ENCODE assay signal across 10 mouse cellular contexts in the genomic region with DNA sequence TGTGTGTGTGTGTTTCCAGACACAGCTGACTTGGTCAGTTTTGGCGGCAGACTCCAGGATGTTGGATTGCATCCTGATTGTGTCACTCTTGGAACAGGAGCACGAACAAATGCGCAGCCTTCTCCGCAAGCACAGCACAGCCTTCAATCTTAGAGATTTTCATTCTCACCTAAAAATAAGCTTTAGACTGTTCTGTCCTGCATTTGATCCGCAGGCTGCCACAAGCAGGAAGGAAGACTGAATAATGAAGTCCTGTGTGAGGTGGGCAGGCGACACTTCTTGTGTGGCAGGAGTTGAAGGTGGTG. TPM values are rescaled to one million over a fixed set of nuclear protein-coding genes. Genes with fewer than 3 reads are reported as not detected.
DNase-seq lines count a peak whose midpoint lies in the region; ATAC-seq lines count a peak whose summit lies in the region.
"Had no signal": no experiment of that assay in that cellular context is flagged by ENCODE, and none has a peak within 500 bp of the region (broad histone marks: within the 10 kb centered on the region; RNA-seq: fewer than 3 reads in every experiment).

No protein-coding gene starts in this region.

- peaks cover 14% of the 10 kb centered on the region for H3K4me1 ChIP-seq in forebrain, embryonic 15.5 days
- 0 out of 2 replicates have a peak, but pooled peaks cover 4% of the 10 kb centered on the region for H3K4me1 ChIP-seq in forebrain, embryonic 14.5 days (ENCODE audit: control insufficient read depth, insufficient read depth, low read length)

- H3K27me3 ChIP-seq in forebrain, embryonic 15.5 days: no peaks in the 10 kb centered on the region
- H3K27me3 ChIP-seq in forebrain, embryonic 14.5 days (replicated peaks; ENCODE audit: control insufficient read depth, insufficient read depth, low read length): no peaks in the 10 kb centered on the region

- H3K4me2 ChIP-seq in forebrain, embryonic 15.5 days (replicated peaks): no peak overlapping the region
- no peak overlapping the region for H3K4me2 ChIP-seq in forebrain, embryonic 14.5 days (ENCODE audit: low read length)

- DNase-seq in forebrain, embryonic 14.5 days (ENCODE audit: low spot score): no peak
- DNase-seq in 416B (ENCODE audit: low read depth): peak; percentile 19
- peak; percentile 74 for DNase-seq in fibroblast of lung, adult 2 months (ENCODE audit: low read depth)
- peak; percentile 74 to 79 for DNase-seq in heart, postnatal 36 days
- no peak for DNase-seq in embryo, embryonic 10.5 days (ENCODE audit: low spot score)
- DNase-seq in thymus, postnatal 0 days (ENCODE audit: low spot score): no peak
- DNase-seq in thymus, postnatal 14 days: no peak

- intact Hi-C loops in heart, postnatal 36 days (cut with DNase I): loop anchor here (2.0 kb wide), 1 partner anchor 38 kb away; the partner anchor contains the start of gene Kif3a

- 0 out of 2 replicates have a peak overlapping the region, but pooled peaks have one; percentile 29 for H3K27ac ChIP-seq in forebrain, embryonic 15.5 days (replicated peaks)
- no peak overlapping the region for H3K27ac ChIP-seq in forebrain, embryonic 14.5 days (ENCODE audit: low read depth, low read length)

- no peaks in the 10 kb centered on the region for H3K9me3 ChIP-seq in forebrain, embryonic 15.5 days
- no peaks in the 10 kb centered on the region for H3K9me3 ChIP-seq in forebrain, embryonic 14.5 days (replicated peaks; ENCODE audit: control insufficient read depth, low read length)

- peaks cover 11% of the 10 kb centered on the region for H3K36me3 ChIP-seq in forebrain, embryonic 15.5 days
- peaks cover 7% of the 10 kb centered on the region; the same call in 1 of the 2 replicates for H3K36me3 ChIP-seq in forebrain, embryonic 14.5 days (ENCODE audit: control insufficient read depth, insufficient read depth, low read length)

- 55% methylated on average over 6 of the region's 6 CpGs for WGBS in forebrain, embryonic 15.5 days
- WGBS in forebrain, embryonic 14.5 days: 72% methylated on average over 6 of the region's 6 CpGs

- H3K4me3 ChIP-seq in forebrain, embryonic 15.5 days: no peak overlapping the region
- no peak overlapping the region for H3K4me3 ChIP-seq in forebrain, embryonic 14.5 days (ENCODE audit: low read depth, low read length)

- no peak for ATAC-seq in forebrain, embryonic 15.5 days (replicated peaks)
- no peak for ATAC-seq in forebrain, embryonic 14.5 days

- no peak overlapping the region for H3K9ac ChIP-seq in forebrain, embryonic 15.5 days (replicated peaks)
- no peak overlapping the region for H3K9ac ChIP-seq in forebrain, embryonic 14.5 days (ENCODE audit: low read length)

RNA-seq across cellular contexts. Expression of gene Sept8, which starts 10.1 kb away (rescaled TPM):
- 21.6 and 23.1 TPM in 2 replicates for polyA plus RNA-seq in forebrain, embryonic 15.5 days (2015; fragmentation: Nextera tagmentation; extraction: Ambion mirVana)
- 12.3 and 16.7 TPM in 2 replicates for polyA plus RNA-seq in forebrain, embryonic 14.5 days (2014; fragmentation: Nextera tagmentation; extraction: Ambion mirVana)
- total RNA-seq in heart, postnatal 36 days (2021): 10 to 100 TPM; 28.4 to 35.3 TPM
- 11.1 and 12.1 TPM in 2 replicates for polyA plus RNA-seq in thymus, postnatal 0 days (2015; fragmentation: Nextera tagmentation; extraction: Ambion mirVana)

RNA-seq across cellular contexts. Expression of gene Kif3a, which starts 38.0 kb away (rescaled TPM):
- 262 and 280 TPM in 2 replicates for polyA plus RNA-seq in forebrain, embryonic 15.5 days (2015; fragmentation: Nextera tagmentation; extraction: Ambion mirVana)
- 215 and 216 TPM in 2 replicates for polyA plus RNA-seq in forebrain, embryonic 14.5 days (2014; fragmentation: Nextera tagmentation; extraction: Ambion mirVana)
- total RNA-seq in heart, postnatal 36 days (2021): 1 to 10 TPM; 8.2 to 10.0 TPM
- 23.8 and 25.1 TPM in 2 replicates for polyA plus RNA-seq in thymus, postnatal 0 days (2015; fragmentation: Nextera tagmentation; extraction: Ambion mirVana)

RNA-seq across cellular contexts. Expression of gene Sowaha, which starts 49.1 kb away (rescaled TPM):
- 1.8 and 1.9 TPM in 2 replicates for polyA plus RNA-seq in forebrain, embryonic 15.5 days (2015; fragmentation: Nextera tagmentation; extraction: Ambion mirVana)
- polyA plus RNA-seq in forebrain, embryonic 14.5 days (2014; fragmentation: Nextera tagmentation; extraction: Ambion mirVana): 1.2 and 1.7 TPM in 2 replicates
- total RNA-seq in heart, postnatal 36 days (2021): under 1 TPM; 0.14 TPM
- polyA plus RNA-seq in thymus, postnatal 0 days (2015; fragmentation: Nextera tagmentation; extraction: Ambion mirVana): 0.05 and 0.15 TPM in 2 replicates

RNA-seq across cellular contexts. Expression of gene Gm9945, which starts 49.2 kb away (rescaled TPM):
- 0.50 TPM in 1 of 2 replicates, not detected in the other for polyA plus RNA-seq in forebrain, embryonic 15.5 days (2015; fragmentation: Nextera tagmentation; extraction: Ambion mirVana)
- 0.19 TPM in 1 of 2 replicates, not detected in the other for polyA plus RNA-seq in forebrain, embryonic 14.5 days (2014; fragmentation: Nextera tagmentation; extraction: Ambion mirVana)
- not detected for total RNA-seq in heart, postnatal 36 days (2021)
- polyA plus RNA-seq in thymus, postnatal 0 days (2015; fragmentation: Nextera tagmentation; extraction: Ambion mirVana): not detected in 2 replicates
- polyA plus RNA-seq: limb, embryonic 11.5 days; spleen, adult 2 months had no signal

RNA-seq across cellular contexts. Expression of gene Gm9837, which starts 58.9 kb away (rescaled TPM):
- polyA plus RNA-seq in forebrain, embryonic 15.5 days (2015; fragmentation: Nextera tagmentation; extraction: Ambion mirVana): not detected in 2 replicates
- not detected in 2 replicates for polyA plus RNA-seq in forebrain, embryonic 14.5 days (2014; fragmentation: Nextera tagmentation; extraction: Ambion mirVana)
- not detected for total RNA-seq in heart, postnatal 36 days (2021)
- not detected in 2 replicates for polyA plus RNA-seq in thymus, postnatal 0 days (2015; fragmentation: Nextera tagmentation; extraction: Ambion mirVana)
- polyA plus RNA-seq: limb, embryonic 11.5 days; spleen, adult 2 months had no signal

Comparison
In these comparisons a context has a peak if more than half of its experiments do, and no peak if none do; other contexts are left out.
1. DNase-seq: peak in 416B (single experiment), fibroblast of lung, adult 2 months (single experiment) and heart, postnatal 36 days (2 of 2); none in forebrain, embryonic 14.5 days (single experiment), embryo, embryonic 10.5 days (single experiment), thymus, postnatal 0 days (single experiment) and thymus, postnatal 14 days (single experiment).